Mouse (Mus musculus): Measurements from ENCODE around the gene Glis1.

DNA sequence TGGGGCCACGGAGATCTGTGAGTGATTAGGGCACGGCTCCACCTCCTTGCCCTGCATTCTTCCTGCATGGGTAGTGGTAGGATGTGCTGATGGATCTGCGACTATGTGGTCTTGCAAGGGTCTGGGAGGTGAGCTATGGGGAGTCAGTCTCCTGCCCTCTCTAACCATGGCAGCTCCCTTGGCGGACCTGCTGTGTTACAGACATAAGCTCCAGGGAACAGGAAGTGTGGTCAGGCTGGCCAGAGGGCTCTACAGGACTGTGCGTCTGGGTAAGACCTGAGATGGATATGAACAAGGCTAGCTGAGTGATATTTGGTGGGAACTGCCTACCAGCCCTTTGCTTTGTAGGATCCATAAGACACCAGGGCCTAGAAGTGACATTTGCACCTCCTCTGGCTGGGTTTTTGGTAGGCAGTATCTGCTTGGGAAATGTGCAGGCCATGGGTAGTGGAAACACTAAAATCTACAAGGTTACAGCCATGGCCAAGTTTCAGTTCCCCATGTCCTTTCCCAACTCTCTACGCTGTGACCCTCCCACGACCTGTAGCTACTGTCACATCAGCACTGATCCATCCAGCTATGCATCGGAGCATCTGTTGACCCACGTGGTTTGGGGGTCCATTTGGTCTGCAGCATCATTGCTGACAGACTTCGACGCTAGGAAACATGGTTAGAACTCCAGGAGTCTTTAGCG is 142.9 kb downstream of the Glis1 start:
- TF ChIP-seq CTCF (IDR thresholded peaks at IDR 0.05; ENCODE audit: low read depth), result no peak
- no peak for TF ChIP-seq EP300 (optimal IDR thresholded peaks at IDR 0.05)
